Mouse (Mus musculus): Measurements from ENCODE around the gene Ccdc22.

Ccdc22 gene

DNA sequence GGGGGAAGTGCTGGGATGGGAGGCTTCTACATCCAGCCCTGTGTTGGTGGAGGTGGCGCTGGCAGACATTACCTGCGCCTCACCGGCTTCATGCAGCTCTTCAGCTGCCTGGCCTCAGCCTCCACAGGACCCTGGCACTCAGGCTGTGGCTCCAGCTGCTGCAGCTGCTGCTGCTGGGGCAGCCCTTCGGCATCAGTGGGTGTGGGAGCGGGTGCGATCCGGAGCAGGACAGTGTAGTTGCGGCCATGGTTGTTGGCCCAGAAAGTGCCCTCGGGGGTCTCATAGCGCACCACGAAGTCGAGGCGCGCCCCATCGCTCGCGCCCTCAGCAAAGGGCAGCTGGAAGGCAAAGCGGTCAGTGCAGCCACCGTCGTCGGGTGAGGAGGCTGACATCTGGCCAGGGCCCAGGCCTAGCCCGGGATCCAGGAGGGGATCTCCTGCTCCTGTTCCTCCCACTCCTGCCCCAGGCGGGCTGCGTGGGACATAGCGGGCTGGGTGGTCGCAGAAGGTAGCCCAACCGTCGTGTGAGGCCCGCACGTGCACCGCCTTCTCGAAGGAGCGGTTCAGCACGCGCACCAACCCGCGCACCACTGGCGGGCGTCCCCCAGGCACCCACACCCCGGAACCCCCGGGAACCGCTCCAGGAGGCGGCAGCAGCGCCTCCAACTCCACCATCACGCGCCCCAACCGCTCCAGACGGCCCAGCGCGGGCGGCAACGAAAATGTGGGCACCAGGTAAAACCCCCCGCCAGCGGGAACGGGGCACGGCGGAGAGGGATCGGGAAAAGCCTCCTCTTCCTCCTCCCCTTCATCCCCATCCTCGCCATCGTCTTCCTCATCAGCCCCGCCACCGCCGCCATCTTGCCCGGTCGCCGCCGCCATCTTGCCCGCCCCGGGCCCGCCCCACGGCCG, 31.9 kb downstream of the Ccdc22 start, which contains the start of gene Foxp3:
Gene Foxp3 (plus strand): TSS at position 469 of the 911 bp plus-strand sequence.
- DNase-seq: no peak

DNA sequence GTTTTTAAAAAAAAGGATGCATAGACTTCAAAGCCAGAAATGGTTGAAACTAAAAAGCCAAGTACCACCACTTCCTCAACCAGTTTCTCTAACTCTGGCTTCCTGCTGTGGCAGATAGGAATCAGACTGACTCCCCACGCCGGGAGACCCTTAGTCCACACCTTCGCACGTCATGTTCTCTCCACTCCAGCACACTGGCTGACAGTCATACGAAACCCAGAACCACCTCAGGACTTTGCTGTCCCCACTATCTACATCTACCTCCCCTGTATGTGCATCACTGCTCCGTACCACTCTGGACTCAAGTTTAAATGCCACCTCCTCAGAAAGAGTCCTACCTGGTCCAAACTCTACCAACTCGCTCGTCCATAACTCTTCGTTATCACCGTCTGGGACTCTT, 32.9 kb downstream of the Ccdc22 start:
- DNase-seq: peak; percentile 7

DNA sequence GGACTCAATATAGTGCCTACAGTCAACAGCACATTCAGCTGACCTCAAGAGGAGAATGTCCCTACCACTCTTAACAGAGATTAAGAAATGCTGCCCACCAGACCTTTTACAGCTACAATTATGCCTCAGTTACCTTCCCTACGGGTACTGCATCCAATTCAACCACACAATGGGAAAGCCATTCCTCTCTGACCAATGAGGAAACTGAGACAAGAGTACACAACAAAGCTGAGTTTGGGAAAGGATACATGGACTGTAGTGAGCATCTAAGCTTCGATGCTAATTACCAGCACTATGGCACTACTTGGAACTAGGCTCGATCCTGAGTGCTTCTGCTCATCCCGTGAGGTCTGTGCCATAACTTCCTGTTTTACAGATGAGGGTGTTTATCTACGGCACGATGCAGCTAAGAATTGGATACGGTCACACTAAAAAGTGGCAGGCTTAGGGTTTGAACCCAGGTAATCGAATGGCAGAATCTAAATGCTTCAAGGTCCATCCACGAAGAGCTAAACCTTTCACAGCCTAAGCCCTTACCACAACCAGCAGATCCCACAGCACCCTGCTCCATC, 33.7 kb downstream of the Ccdc22 start:
- no peak for DNase-seq

DNA sequence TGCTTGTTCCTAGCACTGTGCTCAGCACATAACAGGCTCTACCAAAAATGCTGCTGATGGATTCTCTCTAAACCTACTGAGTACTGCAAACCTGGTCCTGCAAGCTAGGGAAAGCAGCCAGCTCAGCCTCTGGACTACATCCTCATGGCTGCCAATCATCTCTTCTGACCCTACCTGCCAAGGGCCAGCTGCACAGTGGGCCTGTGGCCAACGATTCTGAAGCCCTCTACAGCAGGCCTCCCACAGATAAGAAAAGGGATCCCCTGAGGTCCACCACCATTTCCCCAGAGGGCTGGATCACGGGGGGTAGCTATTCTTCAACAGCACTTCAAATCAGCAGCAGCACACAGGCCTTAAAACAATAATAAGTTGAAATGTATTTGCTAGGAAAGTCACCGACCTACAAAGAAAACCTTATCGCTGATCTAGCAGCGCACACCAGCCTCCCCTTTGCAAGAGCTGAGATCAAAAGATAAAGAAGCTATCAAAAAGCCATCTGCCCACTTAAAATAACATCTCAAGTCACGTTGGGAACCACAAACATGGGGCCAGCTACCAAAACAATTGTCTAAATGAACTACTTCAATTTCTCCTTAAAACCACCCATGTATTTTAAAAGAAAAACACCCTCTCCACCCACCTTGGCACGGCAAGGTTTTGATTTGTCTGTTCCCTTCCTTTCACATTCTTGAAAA, 34.7 kb downstream of the Ccdc22 start:
- DNase-seq: no peak

DNA sequence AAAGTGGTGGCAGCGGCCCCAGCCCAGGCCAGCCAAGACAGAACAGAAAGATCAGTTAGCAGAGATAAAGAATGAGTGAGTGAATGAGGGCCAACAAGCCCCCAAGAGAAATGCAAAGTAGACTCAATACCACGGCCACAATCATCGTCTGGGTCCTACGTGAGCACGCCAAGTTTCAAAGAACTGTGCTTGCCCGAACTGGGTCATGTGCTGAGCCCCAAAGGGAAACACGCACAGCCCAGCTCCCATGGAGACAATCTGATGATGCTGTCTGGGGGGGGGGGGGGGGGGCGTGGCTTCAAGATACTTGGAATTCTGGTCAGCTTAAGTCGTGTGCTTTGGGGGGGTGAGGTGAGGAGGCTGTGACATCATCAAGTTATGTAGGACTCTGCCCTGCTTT, 37.8 kb downstream of the Ccdc22 start:
- no peak for DNase-seq

DNA sequence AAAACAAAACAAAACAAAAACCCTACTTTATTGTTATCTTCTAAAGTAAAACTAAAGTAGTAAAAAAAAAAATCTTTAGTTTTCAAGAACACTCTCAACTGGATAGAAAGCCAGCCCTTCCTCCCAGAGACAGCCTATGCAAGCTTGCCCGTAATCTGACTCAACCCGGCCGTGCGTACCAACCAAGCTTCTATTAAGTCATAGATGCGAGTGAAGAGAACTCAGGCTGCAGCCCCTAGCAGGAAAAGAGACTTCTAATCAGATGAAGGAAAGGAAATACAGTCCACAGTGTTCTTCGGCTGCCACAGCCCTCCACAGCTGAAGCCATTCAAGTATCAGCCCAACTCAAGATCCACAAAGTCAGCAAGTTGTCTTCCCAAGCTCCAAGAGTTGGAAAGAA, 39.0 kb downstream of the Ccdc22 start:
- DNase-seq: no peak

DNA sequence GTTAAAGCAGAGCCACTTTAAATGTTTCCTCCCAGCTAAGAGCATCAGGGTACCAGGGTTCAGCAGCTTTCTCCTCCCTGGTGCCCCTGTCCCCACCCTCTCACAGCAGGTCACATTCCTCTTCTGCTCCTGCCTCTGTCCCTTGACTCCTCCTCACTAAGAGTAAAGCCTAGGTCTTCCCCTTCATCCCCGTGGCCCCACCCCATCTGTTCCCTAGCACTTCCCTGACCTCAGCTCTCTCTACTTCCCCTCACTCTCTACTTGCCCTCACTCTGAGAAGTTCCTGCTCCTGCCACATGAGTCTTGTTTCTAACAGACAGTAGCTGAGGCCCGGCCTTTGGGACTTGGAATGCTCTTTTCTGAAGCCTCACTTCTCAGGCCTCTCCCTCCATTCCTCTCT, 42.2 kb downstream of the Ccdc22 start:
- DNase-seq: no peak

DNA sequence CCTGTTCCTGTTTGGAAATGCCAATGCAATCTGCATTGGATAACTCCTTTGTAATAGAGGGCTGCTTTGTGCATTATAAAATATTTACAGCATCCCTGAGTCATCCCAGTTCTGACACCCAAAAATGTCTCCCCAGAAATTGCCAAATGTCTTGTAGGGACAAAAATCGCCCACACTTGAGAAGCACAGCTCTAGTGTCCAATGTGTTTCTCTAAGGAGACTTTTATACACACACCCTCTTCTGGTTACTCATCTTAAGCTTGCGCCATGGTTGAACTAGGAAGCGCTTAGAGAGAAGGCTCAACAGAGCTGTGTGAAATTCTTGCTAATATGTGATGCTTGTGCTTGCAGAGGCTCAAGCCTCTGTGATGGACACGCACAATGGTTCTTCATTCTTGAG, 51.8 kb downstream of the Ccdc22 start:
- DNase-seq: no peak

Data from thymus, postnatal 25 days (tissue).